Mouse (Mus musculus) gastrocnemius, adult 2 months (tissue): ENCODE data around the gene Tex11. TPM values are rescaled to one million over a fixed set of nuclear protein-coding genes. Genes with fewer than 3 reads are reported as not detected.

ENCODE experiments used
- DNase-seq: peaks from one replicate; pipeline ENCODE4 v3.0.0; 2022
- H3K27ac ChIP-seq: fragments of 200-600 bp; 2 replicates; pipeline ENCODE4 v1.8.1; 2022; ENCODE audit warnings: mild to moderate bottlenecking
- H3K4me3 ChIP-seq: fragments of 200-600 bp; 2 replicates; pipeline ENCODE4 v1.8.1; 2022; ENCODE audit warnings: mild to moderate bottlenecking, moderate library complexity
- CTCF ChIP-seq: fragments of 200-600 bp; IDR thresholded peaks from 2 replicates; pipeline ENCODE4 v1.8.1; 2022; ENCODE audit warnings: antibody characterized with exemption, mild to moderate bottlenecking, moderate library complexity
- intact Hi-C: fragments of 180-260 bp; cut with DNase I; formaldehyde crosslinking; loops from one replicate; pipeline ENCODE4 v1.15.1; 2025
- total RNA-seq, 2 experiments: library from RNA; stranded (reverse); gene quantifications; 2 replicates each; pipeline ENCODE4 v1.2.3; 2021

Tex11 gene
- total RNA-seq, 2 experiments from 2014 or later, result not detected

DNA sequence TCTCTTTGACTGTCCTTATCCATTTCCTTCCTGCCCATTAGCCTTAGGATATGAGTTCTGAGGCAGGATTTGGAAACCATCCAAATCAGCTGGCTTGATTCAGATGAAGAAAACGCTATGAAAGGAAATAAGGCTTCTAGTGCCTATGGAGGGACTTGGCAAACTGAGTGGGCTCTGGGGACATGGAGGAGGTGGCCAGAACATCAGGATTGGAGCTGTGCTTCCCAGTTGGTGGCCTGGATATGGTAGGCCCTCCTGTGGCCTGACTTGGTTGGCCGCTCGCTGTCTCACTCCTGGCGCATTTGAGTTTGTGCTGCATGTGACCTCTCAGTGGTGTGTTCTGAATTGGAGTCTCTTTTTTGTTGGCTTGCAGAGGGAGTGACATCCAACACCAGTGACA, 248.3 kb downstream of the Tex11 start:
- intact Hi-C loops, result no loop called here
- no peak for DNase-seq
- no peak overlapping the region for H3K4me3 ChIP-seq
- H3K27ac ChIP-seq, result no peak overlapping the region
- no peak for TF ChIP-seq CTCF

DNA sequence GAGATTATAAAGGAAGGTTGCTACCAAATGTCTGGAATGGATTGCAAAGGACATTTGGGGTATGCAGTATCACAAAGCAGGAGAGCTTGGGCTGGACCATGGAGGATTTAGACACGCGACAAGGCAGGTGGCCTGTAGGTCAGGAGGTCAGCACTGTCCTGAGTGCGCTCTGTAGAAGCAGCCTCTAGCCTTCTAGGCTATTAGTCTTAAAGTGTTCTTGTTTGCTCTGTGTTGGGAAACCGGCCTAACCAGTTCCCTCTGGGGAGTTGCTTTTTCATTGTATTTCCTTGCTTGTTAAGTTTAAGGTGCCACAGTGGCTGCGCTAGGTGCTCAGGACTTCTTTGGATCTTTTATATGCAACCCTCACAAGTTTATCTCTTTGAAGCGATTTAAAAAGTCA, 257.4 kb downstream of the Tex11 start:
- DNase-seq, result no peak
- H3K27ac ChIP-seq, result no peak overlapping the region
- intact Hi-C loops, result no loop called here
- TF ChIP-seq CTCF, result no peak
- no peak overlapping the region for H3K4me3 ChIP-seq

DNA sequence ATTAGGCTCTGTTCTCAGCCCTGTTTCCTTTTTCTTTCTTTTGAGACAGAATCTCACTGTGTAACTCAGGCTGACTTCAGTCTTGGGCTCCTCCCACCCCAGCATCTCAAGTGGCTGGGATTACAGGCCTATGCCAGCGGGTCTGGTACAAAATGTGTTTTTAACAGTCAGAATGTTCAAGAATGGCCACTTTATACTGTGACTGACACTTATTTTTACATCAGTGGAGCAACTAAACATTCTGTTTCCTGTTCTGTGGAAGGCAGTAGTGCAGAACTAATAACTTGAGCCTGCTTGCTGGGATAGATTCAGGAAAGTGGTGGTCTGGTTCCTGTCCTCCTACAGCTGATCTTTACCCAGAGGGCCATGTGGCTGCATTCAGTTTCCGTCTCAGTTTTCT, 258.8 kb downstream of the Tex11 start:
- no peak overlapping the region for H3K27ac ChIP-seq

DNA sequence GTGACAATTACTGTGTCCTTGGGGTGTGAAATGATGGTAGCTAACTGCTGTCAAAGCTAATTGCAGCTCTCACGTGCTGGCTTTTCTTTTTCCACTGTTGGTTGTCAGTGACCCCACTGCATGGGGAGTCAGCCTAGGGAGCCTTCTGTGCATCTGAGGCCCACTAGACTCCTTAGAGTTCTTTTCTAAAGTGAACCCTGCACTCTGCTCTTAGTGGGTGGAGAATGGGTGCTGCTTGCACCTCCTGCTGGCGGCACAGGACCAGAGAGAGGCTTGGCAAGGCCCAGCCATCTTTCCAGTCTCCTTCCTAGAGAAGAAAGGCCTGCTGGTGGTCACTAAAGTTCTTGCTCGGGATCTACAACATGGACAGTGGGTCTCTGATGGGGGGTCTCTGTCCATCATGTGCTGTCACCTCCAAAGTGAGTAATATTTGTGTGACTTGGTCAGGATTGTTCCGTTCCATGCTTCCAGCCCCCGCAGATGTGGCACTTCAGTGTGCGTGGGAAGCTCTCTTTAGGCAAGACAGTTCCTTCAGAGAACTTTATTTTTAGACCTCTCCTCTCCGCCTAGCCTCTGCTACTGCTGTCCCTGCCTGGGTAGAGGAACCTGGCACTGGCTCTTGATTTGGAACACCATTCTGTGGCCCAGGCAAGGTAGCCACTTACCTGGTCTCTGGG, 261.5 kb downstream of the Tex11 start:
- no peak for TF ChIP-seq CTCF
- Histone ChIP-seq H3K4me3 (no peak overlapping the region), H3K27ac (no peak overlapping the region)
- intact Hi-C loops, result no loop called here
- DNase-seq, result no peak

More for the DNA sequence above, 258.8 kb downstream of the Tex11 start:
- H3K4me3 ChIP-seq, result no peak overlapping the region
- intact Hi-C loops, result no loop called here
- no peak for TF ChIP-seq CTCF
- DNase-seq, result no peak

DNA sequence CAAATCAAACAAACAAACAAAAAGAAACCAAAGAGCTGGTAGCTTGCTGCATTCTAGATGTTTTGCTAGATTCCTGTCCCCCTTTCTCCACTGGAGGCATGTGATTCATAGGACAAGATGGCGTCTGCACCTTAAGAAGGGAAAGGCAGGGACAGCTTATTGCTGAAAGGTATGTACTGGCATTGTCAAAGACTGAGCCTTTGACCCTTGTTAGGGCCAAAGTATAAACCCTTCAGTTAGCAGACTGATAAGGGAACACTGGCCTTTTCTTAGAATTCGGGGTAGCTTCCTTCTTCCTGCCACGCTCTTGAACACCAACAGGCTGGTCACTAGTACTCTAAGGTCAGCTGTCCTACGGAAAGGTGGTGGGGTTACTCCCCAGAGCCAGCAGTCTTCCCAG, 262.1 kb downstream of the Tex11 start:
- H3K27ac ChIP-seq, result no peak overlapping the region

DNA sequence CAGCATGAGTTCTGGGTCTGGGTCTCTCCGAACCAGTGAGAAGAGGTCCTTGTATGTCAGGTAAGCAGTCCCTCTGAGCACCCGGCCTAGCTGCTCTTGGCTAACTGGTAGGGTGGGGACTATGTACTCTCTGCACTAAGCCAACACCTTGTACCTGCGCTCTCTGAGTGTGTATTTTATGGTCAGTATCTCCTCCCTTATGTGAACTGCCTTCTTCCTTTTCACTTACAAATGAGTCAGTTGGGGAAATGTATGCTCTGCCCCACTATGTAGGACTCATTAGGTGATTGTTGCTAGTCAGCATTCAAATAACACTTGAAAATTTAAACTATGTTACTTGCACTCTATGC, 262.8 kb downstream of the Tex11 start:
- DNase-seq, result no peak
- intact Hi-C loops, result no loop called here
- no peak overlapping the region for H3K27ac ChIP-seq
- TF ChIP-seq CTCF, result no peak
- H3K4me3 ChIP-seq, result no peak overlapping the region

More for the DNA sequence above, 262.1 kb downstream of the Tex11 start:
- no peak for TF ChIP-seq CTCF
- DNase-seq, result no peak
- intact Hi-C loops, result no loop called here
- no peak overlapping the region for H3K4me3 ChIP-seq

DNA sequence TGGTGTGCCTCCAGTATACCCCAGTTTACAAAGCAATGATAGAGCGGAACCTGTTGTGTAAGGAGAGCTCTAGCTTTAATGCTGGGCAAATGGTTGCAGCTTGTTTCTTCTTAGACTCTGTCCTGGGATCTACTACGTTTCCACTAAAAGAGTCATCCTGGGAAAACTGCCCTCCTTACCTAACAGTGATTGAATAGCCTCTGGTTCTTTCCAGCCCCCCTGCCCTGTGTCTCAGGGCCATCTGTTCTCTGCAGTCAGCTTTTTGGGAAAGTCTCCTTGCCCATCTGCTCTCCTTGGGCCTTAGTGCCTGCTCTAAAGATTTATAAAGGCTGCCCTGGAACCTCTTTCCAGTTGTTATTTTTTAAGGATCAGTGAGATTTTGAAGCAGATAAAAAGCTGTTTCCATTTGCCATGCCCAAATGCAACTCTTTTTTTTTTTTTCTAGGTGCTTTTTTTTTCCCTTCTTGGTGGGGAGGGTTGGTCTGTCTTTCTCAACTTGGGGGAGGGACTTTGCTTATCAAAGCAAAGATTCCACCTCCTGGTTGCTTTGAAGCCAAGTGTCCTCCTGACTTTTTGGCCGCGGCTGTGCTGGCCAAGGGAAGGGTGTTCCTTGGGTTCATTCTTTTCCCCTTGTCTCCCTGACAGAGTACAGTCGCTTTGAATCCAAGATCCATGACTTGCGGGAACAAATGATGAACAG, 263.3 kb downstream of the Tex11 start:
- no peak for TF ChIP-seq CTCF
- intact Hi-C loops, result no loop called here
- H3K27ac ChIP-seq, result no peak overlapping the region
- no peak overlapping the region for H3K4me3 ChIP-seq
- no peak for DNase-seq

DNA sequence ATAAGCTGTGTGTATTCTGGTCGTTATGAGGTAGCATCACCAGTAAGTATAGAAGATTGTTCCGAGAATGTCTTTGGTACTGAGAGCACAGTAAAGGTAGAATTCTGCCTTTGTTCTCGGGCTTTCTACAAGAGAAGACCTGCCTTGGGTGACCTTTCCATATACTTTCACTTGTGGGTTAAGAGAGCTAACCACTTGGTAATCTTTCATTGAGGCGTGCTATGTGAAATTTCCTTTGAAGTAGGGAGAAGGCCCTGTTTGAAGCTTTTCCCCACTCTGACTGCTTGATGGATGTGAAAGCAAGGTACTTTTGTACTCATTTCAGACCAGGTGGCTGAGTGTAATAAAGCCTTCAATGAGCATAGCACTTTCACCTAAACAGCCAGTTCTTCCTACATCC, 270.1 kb downstream of the Tex11 start:
- no peak for DNase-seq
- intact Hi-C loops, result no loop called here
- H3K27ac ChIP-seq, result no peak overlapping the region
- H3K4me3 ChIP-seq, result no peak overlapping the region
- TF ChIP-seq CTCF, result no peak

Other genes with a start within 250 kb of the Tex11 start
- gene Slc7a3, start 26.4 kb upstream of the Tex11 start, total RNA-seq, result not detected
- gene Snx12, start 162.9 kb upstream of the Tex11 start, total RNA-seq, result 10 to 100 TPM; 27.3 to 29.5 TPM
- 100 to 1,000 TPM; 126 to 127 TPM for gene Foxo4, start 194.9 kb upstream of the Tex11 start, total RNA-seq
- gene Gm614, start 204.3 kb upstream of the Tex11 start, total RNA-seq, result not detected
- 1 to 10 TPM; 1.2 to 2.9 TPM for gene Il2rg, start 208.6 kb upstream of the Tex11 start, total RNA-seq
- gene Gm20489, start 209.4 kb upstream of the Tex11 start, total RNA-seq, result not detected
- gene Med12, start 214.4 kb upstream of the Tex11 start, total RNA-seq, result 10 to 100 TPM; 17.2 to 19.4 TPM
- gene Nlgn3, start 239.5 kb upstream of the Tex11 start, total RNA-seq, result under 1 TPM; 0.06 to 0.18 TPM